Mouse (Mus musculus) MEL (cell line): ENCODE measurements around the gene Naa11. TPM values are rescaled to one million over a fixed set of nuclear protein-coding genes. Genes with fewer than 3 reads are reported as not detected.

Experiments
- DNase-seq: peaks from one replicate; pipeline ENCODE4 v3.0.0; 2011; ENCODE audit warnings: low read depth, low spot score
- H3K27ac ChIP-seq: 2 replicates; pipeline ENCODE4 v1.5.1; 2012; ENCODE audit warnings: low read depth, mild to moderate bottlenecking, control low read depth, low read length, moderate library complexity; ENCODE audit not compliant: control insufficient read depth
- H3K27me3 ChIP-seq, 2 experiments: fragments of 150-350 bp in 1 of 2; sonication (generic) in 1 of 2; 2 replicates each; pipeline ENCODE4 v1.6.1; 2012; ENCODE audit warnings: low read length in 2 of 2, mild to moderate bottlenecking in 2 of 2, improper control_type of control experiment in 1 of 2, moderate library complexity in 1 of 2; ENCODE audit not compliant: insufficient read depth in 2 of 2, control insufficient read depth in 1 of 2
- H3K36me3 ChIP-seq, 2 experiments: 2 replicates each; pipeline ENCODE4 v1.6.1; 2012 to 2014; ENCODE audit warnings: low read length in 2 of 2, improper control_type of control experiment in 1 of 2, inconsistent platforms in 1 of 2, mild to moderate bottlenecking in 1 of 2; ENCODE audit not compliant: insufficient read depth in 2 of 2, control insufficient read depth in 1 of 2
- H3K4me1 ChIP-seq, 2 experiments: fragments of 150-350 bp in 1 of 2; sonication (generic) in 1 of 2; 2 replicates each; pipeline ENCODE4 v1.6.1; 2012; ENCODE audit warnings: low read length in 2 of 2, improper control_type of control experiment in 1 of 2, mild to moderate bottlenecking in 1 of 2; ENCODE audit not compliant: insufficient read depth in 2 of 2, control insufficient read depth in 1 of 2
- H3K4me3 ChIP-seq, 2 experiments: fragments of 150-350 bp in 1 of 2; sonication (generic) in 1 of 2; 2 replicates each; pipeline ENCODE4 v1.5.1; 2012; ENCODE audit warnings: low read depth in 2 of 2, low read length in 2 of 2, mild to moderate bottlenecking in 2 of 2, moderate library complexity in 2 of 2, control low read depth in 1 of 2, improper control_type of control experiment in 1 of 2; ENCODE audit not compliant: control insufficient read depth in 1 of 2, insufficient read depth in 1 of 2
- H3K79me2 ChIP-seq: 2 replicates; pipeline ENCODE4 v1.6.1; 2012; ENCODE audit warnings: mild to moderate bottlenecking, low read length, moderate library complexity; ENCODE audit not compliant: control insufficient read depth, poor library complexity, insufficient read depth
- H3K9ac ChIP-seq: 2 replicates; pipeline ENCODE4 v1.6.1; 2012; ENCODE audit warnings: low read depth, mild to moderate bottlenecking, control low read depth, low read length, moderate library complexity; ENCODE audit not compliant: control insufficient read depth, poor library complexity, severe bottlenecking
- H3K9me3 ChIP-seq: fragments of 150-350 bp; sonication (generic); replicated peaks from 2 replicates; pipeline ENCODE4 v1.6.1; 2012; ENCODE audit warnings: mild to moderate bottlenecking, low read length, improper control_type of control experiment, moderate library complexity; ENCODE audit not compliant: insufficient read depth
- BHLHE40 ChIP-seq: IDR thresholded peaks from 2 replicates; pipeline ENCODE4 v1.6.1; 2012; ENCODE audit warnings: low read depth, mild to moderate bottlenecking, inconsistent platforms, low read length, improper control_type of control experiment, borderline replicate concordance
- CHD2 ChIP-seq: IDR thresholded peaks from 2 replicates; pipeline ENCODE4 v1.6.1; 2011; ENCODE audit warnings: low read length, improper control_type of control experiment
- CTCF ChIP-seq, 3 experiments: IDR thresholded peaks in 2 of 3; conservative IDR thresholded peaks in 1 of 3; 2 replicates each; pipeline ENCODE4 v1.5.1; 2011 to 2012; ENCODE audit warnings: low read length in 3 of 3, low read depth in 2 of 3, mild to moderate bottlenecking in 2 of 3, improper control_type of control experiment in 1 of 3, inconsistent platforms in 1 of 3, mixed read lengths in 1 of 3, moderate library complexity in 1 of 3; ENCODE audit not compliant: control insufficient read depth in 1 of 3, insufficient read depth in 1 of 3, poor library complexity in 1 of 3, severe bottlenecking in 1 of 3
- ELF1 ChIP-seq: IDR thresholded peaks from 2 replicates; pipeline ENCODE4 v1.6.1; 2014; ENCODE audit warnings: low read depth, mild to moderate bottlenecking, inconsistent platforms, low read length, improper control_type of control experiment, moderate library complexity
- HCFC1 ChIP-seq: IDR thresholded peaks from 2 replicates; pipeline ENCODE4 v1.6.1; 2012; ENCODE audit warnings: low read depth, mild to moderate bottlenecking, inconsistent platforms, low read length, improper control_type of control experiment, moderate library complexity
- MXI1 ChIP-seq: IDR thresholded peaks from 2 replicates; pipeline ENCODE4 v1.6.1; 2011; ENCODE audit warnings: mild to moderate bottlenecking, low read depth, low read length, improper control_type of control experiment
- MYB ChIP-seq: IDR thresholded peaks from 2 replicates; pipeline ENCODE4 v1.6.1; 2011; ENCODE audit warnings: mild to moderate bottlenecking, low read depth, low read length, improper control_type of control experiment
- NELFE ChIP-seq: IDR thresholded peaks from 2 replicates; pipeline ENCODE4 v1.6.1; 2011; ENCODE audit warnings: low read depth, low read length, improper control_type of control experiment
- NRF1 ChIP-seq: IDR thresholded peaks from 2 replicates; pipeline ENCODE4 v1.6.1; 2014; ENCODE audit warnings: low read depth, mild to moderate bottlenecking, inconsistent platforms, low read length, improper control_type of control experiment, moderate library complexity; ENCODE audit not compliant: poor library complexity, insufficient read depth, severe bottlenecking
- POLR2AphosphoS2 ChIP-seq: IDR thresholded peaks from 2 replicates; pipeline ENCODE4 v1.6.1; 2011; ENCODE audit warnings: low read length, improper control_type of control experiment
- POLR2AphosphoS5 ChIP-seq: IDR thresholded peaks from 2 replicates; pipeline ENCODE4 v1.6.1; 2012; ENCODE audit warnings: low read depth, borderline replicate concordance, mild to moderate bottlenecking, inconsistent platforms, low read length, moderate library complexity, mixed read lengths
- RCOR1 ChIP-seq: IDR thresholded peaks from 2 replicates; pipeline ENCODE4 v1.6.1; 2012; ENCODE audit warnings: low read depth, mild to moderate bottlenecking, inconsistent platforms, low read length, improper control_type of control experiment
- SMC3 ChIP-seq: IDR thresholded peaks from 2 replicates; pipeline ENCODE4 v1.6.1; 2011; ENCODE audit warnings: low read depth, low read length, improper control_type of control experiment
- TCF12 ChIP-seq: IDR thresholded peaks from 2 replicates; pipeline ENCODE4 v1.6.1; 2014; ENCODE audit warnings: low read depth, mild to moderate bottlenecking, inconsistent platforms, low read length, improper control_type of control experiment, moderate library complexity
- UBTF ChIP-seq: IDR thresholded peaks from 2 replicates; pipeline ENCODE4 v1.6.1; 2012; ENCODE audit warnings: low read depth, mild to moderate bottlenecking, inconsistent platforms, low read length, improper control_type of control experiment, moderate library complexity, borderline replicate concordance; ENCODE audit not compliant: insufficient read depth
- USF2 ChIP-seq, 2 experiments: IDR thresholded peaks; 2 replicates each; pipeline ENCODE4 v1.6.1; 2011 to 2012; ENCODE audit warnings: improper control_type of control experiment in 2 of 2, low read length in 2 of 2, borderline replicate concordance in 1 of 2, inconsistent platforms in 1 of 2, low read depth in 1 of 2, mild to moderate bottlenecking in 1 of 2; ENCODE audit not compliant: insufficient read depth in 1 of 2
- ZKSCAN1 ChIP-seq: IDR thresholded peaks from 2 replicates; pipeline ENCODE4 v1.6.1; 2012; ENCODE audit warnings: low read depth, mild to moderate bottlenecking, inconsistent platforms, low read length, improper control_type of control experiment, moderate library complexity
- ZNF384 ChIP-seq: IDR thresholded peaks from 2 replicates; pipeline ENCODE4 v1.6.1; 2012; ENCODE audit warnings: low read depth, mild to moderate bottlenecking, inconsistent platforms, low read length, improper control_type of control experiment
- polyA plus RNA-seq, 2 experiments: library from polyadenylated mRNA; stranded (reverse) in 1 of 2; unstranded in 1 of 2; fragments of >175 nt in 1 of 2; fragments of >200 nt in 1 of 2; gene quantifications; 2 replicates each; pipeline versions ENCODE4 v1.2.1 to v1.2.4; 2012; ENCODE audit warnings: low replicate concordance in 2 of 2, low read depth in 1 of 2; ENCODE audit not compliant: insufficient read length in 2 of 2, insufficient read depth in 1 of 2, missing spikeins in 1 of 2
- total RNA-seq: library from RNA; depleted of rRNA; stranded (reverse); fragments of 300-350 nt; gene quantifications from 2 replicates; pipeline ENCODE4 v1.2.3, GENCODE M21; 2012

Naa11 gene
- total and polyA plus RNA-seq, 3 experiments, result not detected

DNA sequence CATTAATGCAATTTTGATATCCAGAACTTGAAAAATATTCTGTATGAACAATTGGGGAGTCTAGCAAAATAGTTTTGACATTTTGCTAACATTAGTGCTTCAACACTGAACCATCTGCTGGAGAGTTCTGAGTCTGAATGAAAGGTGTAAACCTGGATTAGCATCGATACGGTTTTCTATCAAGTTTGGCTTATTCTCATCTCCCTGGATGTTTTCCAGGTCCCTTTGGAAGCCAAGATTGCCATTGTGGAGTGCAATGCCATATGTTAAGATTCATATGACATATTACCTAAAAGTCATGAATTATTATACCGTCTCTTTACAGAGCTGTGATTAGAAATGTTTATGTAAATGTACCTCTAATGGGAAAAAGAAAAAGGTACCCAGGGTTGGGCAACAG, 21.5 kb upstream of the Naa11 start:
- Histone ChIP-seq H3K79me2 (no peaks in the 10 kb centered on the region), H3K27ac (no peak overlapping the region), H3K4me1 (no peaks in the 10 kb centered on the region), H3K27me3 (no peaks in the 10 kb centered on the region), H3K9ac (no peak overlapping the region), H3K9me3 (no peaks in the 10 kb centered on the region; the same call in 1 of the 2 replicates), H3K36me3 (no peaks in the 10 kb centered on the region), H3K4me3 (no peak overlapping the region)
- TF ChIP-seq POLR2AphosphoS5 (no peak), TCF12 (no peak), USF2 (IDR thresholded peaks at IDR 0.05; ENCODE audit: borderline replicate concordance in 1 of 2, insufficient read depth in 1 of 2, low read depth in 1 of 2, low read length in 2 of 2) (no peak), RCOR1 (no peak), UBTF (no peak), SMC3 (no peak), ZKSCAN1 (no peak), NELFE (no peak), ELF1 (no peak), BHLHE40 (no peak), MXI1 (no peak), CTCF (IDR thresholded peaks at IDR 0.05 in 2 of 3, conservative IDR thresholded peaks at IDR 0.05 in 1 of 3; ENCODE audit: control insufficient read depth in 1 of 3, insufficient read depth in 1 of 3, low read depth in 2 of 3, low read length in 3 of 3, poor library complexity in 1 of 3, severe bottlenecking in 1 of 3) (no peak), MYB (no peak), ZNF384 (no peak), CHD2 (no peak), POLR2AphosphoS2 (no peak), HCFC1 (no peak)
- no peak for DNase-seq

DNA sequence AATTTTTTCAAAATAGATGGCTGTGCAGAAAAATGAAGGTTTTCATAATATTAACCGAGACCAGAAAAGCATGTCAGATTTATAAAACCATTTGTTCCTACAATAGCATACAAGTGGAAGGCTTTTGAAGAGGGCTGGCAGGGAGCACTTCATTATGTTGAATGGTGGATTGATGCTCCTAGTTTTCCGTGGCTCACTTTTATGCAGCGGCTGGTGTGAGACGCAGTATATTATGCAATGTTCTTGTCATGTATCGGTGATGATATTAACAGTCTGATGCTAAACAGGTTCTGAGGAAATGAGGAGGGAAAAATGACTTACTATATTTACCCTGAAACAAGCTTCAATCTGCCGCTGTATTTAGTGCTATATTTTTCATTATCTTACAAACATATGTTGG, 18.0 kb upstream of the Naa11 start:
- no peak for TF ChIP-seq NRF1
- TF ChIP-seq, all 39 proteins: peak for 0
- DNase-seq, result no peak

More for the DNA sequence above, 18.0 kb upstream of the Naa11 start:
- H3K27ac ChIP-seq, result no peak overlapping the region
- H3K27me3 ChIP-seq, result no peaks in the 10 kb centered on the region
- no peaks in the 10 kb centered on the region for H3K79me2 ChIP-seq
- H3K9ac ChIP-seq, result no peak overlapping the region
- no peaks in the 10 kb centered on the region for H3K36me3 ChIP-seq
- no peaks in the 10 kb centered on the region; the same call in 1 of the 2 replicates for H3K9me3 ChIP-seq
- H3K4me3 ChIP-seq, result no peak overlapping the region
- no peaks in the 10 kb centered on the region for H3K4me1 ChIP-seq
